Mouse (Mus musculus): ENCODE results near the gene Taf1. TPM values are rescaled to one million over a fixed set of nuclear protein-coding genes. Genes with fewer than 3 reads are reported as not detected.
A peak's percentile ranks its signal among the peaks of the same experiment; 100 is the strongest.
"Not testable (repeated sequence)": the region's sequence is repeated elsewhere in the genome, so short reads cannot be mapped to it uniquely, and the experiment has no call there.

The Taf1 gene
- 21.9 and 26.4 TPM in 2 replicates for polyA plus RNA-seq (2014; fragmentation: Nextera tagmentation; extraction: Ambion mirVana)

DNA sequence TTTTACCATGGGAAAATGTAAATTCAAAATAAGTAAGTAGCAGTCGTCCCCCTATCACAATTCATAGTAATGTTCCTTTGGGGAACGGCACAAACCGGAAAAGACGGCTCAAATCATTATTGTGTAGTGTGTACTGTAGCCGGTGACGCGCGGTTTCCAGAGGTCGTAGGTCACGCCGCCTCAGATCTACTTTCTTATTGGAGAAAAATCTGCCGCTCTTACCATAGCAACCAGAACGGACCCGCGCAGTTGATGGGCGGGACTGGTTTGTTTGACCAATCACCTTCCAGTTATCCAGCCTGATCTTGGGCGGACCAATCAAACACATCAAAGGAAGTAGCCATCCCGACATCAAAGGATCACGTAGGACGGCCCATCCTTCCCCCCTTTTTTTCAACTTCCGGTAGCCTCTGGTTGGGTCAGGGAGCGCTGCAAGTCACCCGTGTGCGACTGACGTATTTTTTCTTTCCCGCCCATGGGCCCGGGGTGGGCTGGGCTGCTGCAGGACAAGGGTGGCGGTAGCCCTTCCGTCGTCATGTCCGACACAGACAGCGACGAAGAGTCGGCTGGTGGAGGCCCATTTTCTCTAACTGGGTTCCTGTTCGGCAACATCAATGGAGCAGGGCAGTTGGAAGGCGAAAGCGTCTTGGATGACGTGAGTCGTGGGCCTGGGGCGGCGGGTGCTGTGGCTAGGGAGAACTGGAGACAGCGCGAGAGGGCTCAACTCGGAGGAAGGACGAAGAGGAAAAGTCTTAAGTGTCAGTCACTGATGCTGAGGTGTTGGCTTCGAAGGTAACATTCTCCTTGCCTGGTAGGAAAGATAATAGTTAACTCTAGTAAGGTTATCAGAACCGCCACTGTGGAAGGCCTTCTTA is at the start of gene Taf1:
Gene Taf1, plus strand, starts transcription at position 388 of the 875 bp plus-strand sequence.
- H3K9ac ChIP-seq (ENCODE audit: low read depth, low read length) = peak within 1 kb of the TSS; percentile 52
- H3K4me1 ChIP-seq (replicated peaks; ENCODE audit: control insufficient read depth, insufficient read depth, low read length) = no peaks in the 10 kb centered on the region
- peak within 1 kb of the TSS; percentile 56 for H3K4me3 ChIP-seq (ENCODE audit: low read depth, low read length)
- WGBS = 17% methylated on average over 45 of the region's 47 CpGs
- H3K27ac ChIP-seq (ENCODE audit: low read depth, low read length) = 0 out of 2 replicates have a peak within 1 kb of the TSS, but pooled peaks have one; percentile 25
- no peaks in the 10 kb centered on the region for H3K9me3 ChIP-seq (ENCODE audit: control insufficient read depth, low read length)
- H3K36me3 ChIP-seq (ENCODE audit: control insufficient read depth, insufficient read depth, low read length) = 0 out of 2 replicates have a peak, but pooled peaks cover 2% of the 10 kb centered on the region
- peak within 1 kb of the TSS; percentile 43 for H3K4me2 ChIP-seq (replicated peaks; ENCODE audit: low read depth, low read length)
- H3K27me3 ChIP-seq (ENCODE audit: control insufficient read depth, insufficient read depth, low read length) = no peaks in the 10 kb centered on the region
- DNase-seq (ENCODE audit: low spot score) (peak; percentile 87), ATAC-seq (ENCODE audit: low FRiP score) (peak; percentile 99)

DNA sequence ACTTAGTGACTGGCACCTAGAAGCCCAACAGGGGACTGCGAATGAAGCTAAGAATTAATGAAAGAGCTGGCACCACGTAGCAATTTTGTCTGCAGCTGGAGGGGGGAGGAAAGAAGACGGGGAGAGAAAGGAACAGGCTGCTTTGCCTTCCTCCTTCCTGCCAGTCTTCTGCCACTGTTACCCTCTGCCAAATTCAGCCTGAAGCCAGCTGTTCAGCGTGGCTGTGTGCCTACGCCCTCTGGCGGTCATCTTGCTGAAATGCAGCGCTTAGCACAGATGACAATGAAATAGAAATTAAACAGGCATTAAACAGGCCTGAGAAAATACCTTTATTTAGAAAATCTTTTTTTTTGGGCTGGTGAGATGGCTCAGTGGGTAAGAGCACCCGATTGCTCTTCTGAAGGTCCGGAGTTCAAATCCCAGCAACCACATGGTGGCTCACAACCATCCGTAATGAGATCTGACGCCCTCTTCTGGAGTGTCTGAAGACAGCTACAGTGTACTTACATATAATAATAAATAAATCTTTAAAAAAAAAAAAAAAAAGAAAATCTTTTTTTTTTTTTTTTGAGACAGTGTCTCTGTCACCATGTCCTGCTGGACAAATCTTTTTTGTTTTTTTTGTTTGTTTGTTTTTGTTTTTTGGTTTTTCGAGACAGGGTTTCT is 45.9 kb upstream of the Taf1 start:
- H3K36me3 ChIP-seq (ENCODE audit: control insufficient read depth, insufficient read depth, low read length); H3K9me3 ChIP-seq (ENCODE audit: control insufficient read depth, low read length); H3K9ac ChIP-seq (ENCODE audit: low read depth, low read length); H3K27ac ChIP-seq (ENCODE audit: low read depth, low read length); H3K4me2 ChIP-seq (replicated peaks; ENCODE audit: low read depth, low read length); H3K4me1 ChIP-seq (replicated peaks; ENCODE audit: control insufficient read depth, insufficient read depth, low read length); ATAC-seq (ENCODE audit: low FRiP score); H3K27me3 ChIP-seq (ENCODE audit: control insufficient read depth, insufficient read depth, low read length); H3K4me3 ChIP-seq (ENCODE audit: low read depth, low read length): not testable (repeated sequence)
- 34% methylated on average over 9 of the region's 12 CpGs for WGBS
- DNase-seq (ENCODE audit: low spot score) = peak; percentile 67

DNA sequence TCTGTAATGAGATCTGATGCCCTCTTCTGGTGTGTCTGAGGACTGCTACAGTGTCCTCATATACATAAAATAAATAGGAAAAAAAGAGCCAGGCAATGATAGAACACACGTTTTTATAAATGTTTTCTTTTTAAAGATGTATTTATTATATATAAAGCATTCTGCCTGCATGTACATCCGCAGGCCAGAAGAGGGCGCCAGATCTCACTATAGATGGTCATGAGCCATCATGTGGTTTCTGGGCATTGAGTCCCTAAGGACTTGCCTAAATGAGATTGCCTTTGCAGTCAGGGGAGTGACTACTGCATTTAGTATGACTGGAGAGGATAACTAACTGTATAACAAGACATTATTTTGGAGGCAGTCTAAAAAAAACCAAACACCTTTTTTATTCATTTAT is 27.9 kb upstream of the Taf1 start:
- DNase-seq (ENCODE audit: low spot score) = peak; percentile 37
- no peak for ATAC-seq (ENCODE audit: low FRiP score)
- H3K9me3 ChIP-seq (ENCODE audit: control insufficient read depth, low read length) = no peaks in the 10 kb centered on the region
- no peaks in the 10 kb centered on the region for H3K4me1 ChIP-seq (replicated peaks; ENCODE audit: control insufficient read depth, insufficient read depth, low read length)
- no peaks in the 10 kb centered on the region for H3K36me3 ChIP-seq (ENCODE audit: control insufficient read depth, insufficient read depth, low read length)
- H3K9ac ChIP-seq (ENCODE audit: low read depth, low read length) = no peak overlapping the region
- no peak overlapping the region for H3K4me3 ChIP-seq (ENCODE audit: low read depth, low read length)
- 11% methylated on average over 3 of the region's 3 CpGs for WGBS
- H3K27me3 ChIP-seq (ENCODE audit: control insufficient read depth, insufficient read depth, low read length) = no peaks in the 10 kb centered on the region
- no peak overlapping the region for H3K4me2 ChIP-seq (replicated peaks; ENCODE audit: low read depth, low read length)
- no peak overlapping the region for H3K27ac ChIP-seq (ENCODE audit: low read depth, low read length)

DNA sequence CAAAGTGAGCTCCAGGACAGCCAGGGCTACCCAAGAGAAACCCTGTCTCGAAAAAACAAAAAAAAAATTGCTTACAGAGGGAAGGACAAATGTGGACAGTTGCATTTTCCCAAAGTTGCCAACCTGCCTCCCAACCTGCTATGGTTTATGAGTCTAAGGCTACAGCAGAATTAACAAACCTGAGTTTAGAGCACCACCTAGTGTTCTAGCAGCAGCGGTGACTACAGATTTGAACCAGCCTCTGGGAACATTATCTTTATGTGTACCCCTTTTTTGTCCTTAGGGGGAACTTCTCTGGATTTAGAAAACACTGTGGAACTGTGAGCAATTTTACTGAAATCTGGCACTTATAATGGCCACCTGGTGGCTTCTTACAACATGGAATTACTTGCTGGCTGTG is 16.8 kb upstream of the Taf1 start:
- Histone ChIP-seq H3K27me3 (ENCODE audit: control insufficient read depth, insufficient read depth, low read length) (no peaks in the 10 kb centered on the region), H3K4me3 (ENCODE audit: low read depth, low read length) (no peak overlapping the region), H3K36me3 (ENCODE audit: control insufficient read depth, insufficient read depth, low read length) (no peaks in the 10 kb centered on the region), H3K9ac (ENCODE audit: low read depth, low read length) (no peak overlapping the region), H3K4me2 (replicated peaks; ENCODE audit: low read depth, low read length) (no peak overlapping the region), H3K4me1 (replicated peaks; ENCODE audit: control insufficient read depth, insufficient read depth, low read length) (no peaks in the 10 kb centered on the region), H3K9me3 (ENCODE audit: control insufficient read depth, low read length) (no peaks in the 10 kb centered on the region), H3K27ac (ENCODE audit: low read depth, low read length) (no peak overlapping the region)
- ATAC-seq (ENCODE audit: low FRiP score) (no peak), DNase-seq (ENCODE audit: low spot score) (peak; percentile 14)
- WGBS = 5% methylated on average over 2 of the region's 2 CpGs

DNA sequence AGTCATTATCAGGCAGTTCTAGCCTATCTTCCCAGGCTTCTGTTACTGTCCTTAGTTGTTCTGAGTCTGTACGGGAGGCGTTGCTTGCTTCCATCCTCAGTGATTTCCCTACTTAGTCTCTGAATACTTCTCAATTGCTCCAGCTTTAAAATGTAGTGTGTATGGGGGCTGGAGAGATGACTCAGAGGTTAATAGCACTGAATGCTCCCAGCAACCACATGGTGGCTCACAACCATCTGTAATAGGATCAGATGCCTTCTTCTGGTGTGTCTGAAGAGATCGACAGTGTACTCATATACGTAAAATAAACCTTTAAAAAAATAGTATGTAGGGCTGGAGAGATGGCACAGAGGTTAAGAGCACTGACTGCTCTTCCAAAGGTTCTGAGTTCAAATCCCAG is 14.5 kb upstream of the Taf1 start:
- no peak overlapping the region for H3K4me3 ChIP-seq (ENCODE audit: low read depth, low read length)
- WGBS = 88% methylated on average over 4 of the region's 4 CpGs
- H3K9ac ChIP-seq (ENCODE audit: low read depth, low read length) = no peak overlapping the region
- no peaks in the 10 kb centered on the region for H3K4me1 ChIP-seq (replicated peaks; ENCODE audit: control insufficient read depth, insufficient read depth, low read length)
- H3K4me2 ChIP-seq (replicated peaks; ENCODE audit: low read depth, low read length) = no peak overlapping the region
- H3K9me3 ChIP-seq (ENCODE audit: control insufficient read depth, low read length) = no peaks in the 10 kb centered on the region
- DNase-seq (ENCODE audit: low spot score) = no peak
- no peaks in the 10 kb centered on the region for H3K27me3 ChIP-seq (ENCODE audit: control insufficient read depth, insufficient read depth, low read length)
- no peak for ATAC-seq (ENCODE audit: low FRiP score)
- no peaks in the 10 kb centered on the region for H3K36me3 ChIP-seq (ENCODE audit: control insufficient read depth, insufficient read depth, low read length)
- no peak overlapping the region for H3K27ac ChIP-seq (ENCODE audit: low read depth, low read length)

DNA sequence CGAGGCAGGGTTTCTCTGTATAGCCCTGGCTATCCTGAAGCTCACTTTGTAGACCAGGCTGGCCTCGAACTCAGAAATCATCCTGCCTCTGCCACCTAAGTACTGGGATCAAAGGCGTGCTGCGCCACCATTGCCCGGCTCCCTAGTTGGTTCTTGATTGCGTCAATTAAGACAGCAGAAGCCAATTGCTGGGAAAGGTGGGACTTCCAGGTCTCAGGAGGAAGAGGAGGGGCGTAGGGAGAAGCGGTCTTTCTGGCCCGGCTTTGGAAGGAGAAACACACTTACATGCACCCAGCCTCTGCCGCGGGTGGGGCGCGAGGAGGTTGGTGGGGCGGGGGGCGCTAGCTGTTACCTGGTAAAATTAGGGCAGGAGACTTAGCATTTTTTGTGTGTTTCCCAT is 10.5 kb upstream of the Taf1 start:
- no peaks in the 10 kb centered on the region for H3K9me3 ChIP-seq (ENCODE audit: control insufficient read depth, low read length)
- no peak overlapping the region for H3K9ac ChIP-seq (ENCODE audit: low read depth, low read length)
- 83% methylated on average over 15 of the region's 15 CpGs for WGBS
- H3K4me2 ChIP-seq (replicated peaks; ENCODE audit: low read depth, low read length) = no peak overlapping the region
- H3K27ac ChIP-seq (ENCODE audit: low read depth, low read length) = no peak overlapping the region
- no peaks in the 10 kb centered on the region for H3K36me3 ChIP-seq (ENCODE audit: control insufficient read depth, insufficient read depth, low read length)
- ATAC-seq (ENCODE audit: low FRiP score) (no peak), DNase-seq (ENCODE audit: low spot score) (no peak)
- no peaks in the 10 kb centered on the region for H3K27me3 ChIP-seq (ENCODE audit: control insufficient read depth, insufficient read depth, low read length)
- no peaks in the 10 kb centered on the region for H3K4me1 ChIP-seq (replicated peaks; ENCODE audit: control insufficient read depth, insufficient read depth, low read length)
- no peak overlapping the region for H3K4me3 ChIP-seq (ENCODE audit: low read depth, low read length)

DNA sequence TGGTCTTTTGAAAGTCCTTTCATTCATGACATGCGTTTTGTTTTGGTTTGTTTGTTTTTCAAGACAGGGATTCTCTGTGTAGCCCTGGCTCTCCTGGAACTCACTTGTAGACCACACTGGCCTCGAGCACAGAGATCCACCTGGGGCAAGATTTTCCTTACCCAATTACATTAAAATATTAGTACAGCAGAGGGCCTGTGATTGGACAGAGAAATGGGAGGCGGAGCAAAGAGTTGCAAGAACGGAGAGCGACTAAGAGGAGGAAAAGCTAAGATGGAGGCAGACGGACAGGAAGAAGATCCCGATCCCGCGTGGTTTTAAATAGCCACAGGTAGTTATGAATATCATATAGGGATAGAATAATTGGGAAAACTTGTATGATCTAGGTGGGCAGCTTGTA is 5.2 kb upstream of the Taf1 start:
- H3K4me1 ChIP-seq (replicated peaks; ENCODE audit: control insufficient read depth, insufficient read depth, low read length) = no peaks in the 10 kb centered on the region
- no peak overlapping the region for H3K4me3 ChIP-seq (ENCODE audit: low read depth, low read length)
- H3K9ac ChIP-seq (ENCODE audit: low read depth, low read length) = no peak overlapping the region
- H3K4me2 ChIP-seq (replicated peaks; ENCODE audit: low read depth, low read length) = no peak overlapping the region
- H3K36me3 ChIP-seq (ENCODE audit: control insufficient read depth, insufficient read depth, low read length) = no peaks in the 10 kb centered on the region
- no peaks in the 10 kb centered on the region for H3K9me3 ChIP-seq (ENCODE audit: control insufficient read depth, low read length)
- no peak overlapping the region for H3K27ac ChIP-seq (ENCODE audit: low read depth, low read length)
- no peaks in the 10 kb centered on the region for H3K27me3 ChIP-seq (ENCODE audit: control insufficient read depth, insufficient read depth, low read length)
- no peak for ATAC-seq (ENCODE audit: low FRiP score)
- no peak for DNase-seq (ENCODE audit: low spot score)
- WGBS = 54% methylated on average over 9 of the region's 9 CpGs

DNA sequence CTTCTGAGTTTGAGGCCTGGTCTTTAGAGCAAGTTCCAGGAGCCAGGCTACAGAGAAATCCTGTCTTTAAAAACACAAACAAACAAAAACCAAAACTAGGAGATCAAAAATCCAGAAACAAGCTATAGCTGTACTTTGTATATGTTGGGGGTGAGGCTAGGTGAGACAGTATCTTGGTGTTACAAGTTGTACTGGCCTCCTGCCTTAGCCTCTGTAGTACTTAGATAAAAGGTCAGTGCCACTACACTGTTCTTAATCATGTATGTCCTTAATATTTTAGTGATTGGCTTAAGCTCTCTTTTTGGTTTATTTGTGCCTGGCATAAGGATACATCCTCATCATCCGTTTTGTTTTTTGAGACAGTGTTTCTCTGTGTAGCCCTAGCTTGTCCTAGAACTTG is 52.9 kb downstream of the Taf1 start:
- H3K4me1 ChIP-seq (replicated peaks; ENCODE audit: control insufficient read depth, insufficient read depth, low read length) = no peaks in the 10 kb centered on the region
- no peak overlapping the region for H3K27ac ChIP-seq (ENCODE audit: low read depth, low read length)
- no peak overlapping the region for H3K4me2 ChIP-seq (replicated peaks; ENCODE audit: low read depth, low read length)
- DNase-seq (ENCODE audit: low spot score) = no peak
- H3K9me3 ChIP-seq (ENCODE audit: control insufficient read depth, low read length) = no peaks in the 10 kb centered on the region
- H3K27me3 ChIP-seq (ENCODE audit: control insufficient read depth, insufficient read depth, low read length) = no peaks in the 10 kb centered on the region
- 79% methylated on average over 1 of the region's 1 CpGs for WGBS
- H3K4me3 ChIP-seq (ENCODE audit: low read depth, low read length) = no peak overlapping the region
- no peak for ATAC-seq (ENCODE audit: low FRiP score)
- H3K36me3 ChIP-seq (ENCODE audit: control insufficient read depth, insufficient read depth, low read length) = no peaks in the 10 kb centered on the region
- H3K9ac ChIP-seq (ENCODE audit: low read depth, low read length) = no peak overlapping the region

DNA sequence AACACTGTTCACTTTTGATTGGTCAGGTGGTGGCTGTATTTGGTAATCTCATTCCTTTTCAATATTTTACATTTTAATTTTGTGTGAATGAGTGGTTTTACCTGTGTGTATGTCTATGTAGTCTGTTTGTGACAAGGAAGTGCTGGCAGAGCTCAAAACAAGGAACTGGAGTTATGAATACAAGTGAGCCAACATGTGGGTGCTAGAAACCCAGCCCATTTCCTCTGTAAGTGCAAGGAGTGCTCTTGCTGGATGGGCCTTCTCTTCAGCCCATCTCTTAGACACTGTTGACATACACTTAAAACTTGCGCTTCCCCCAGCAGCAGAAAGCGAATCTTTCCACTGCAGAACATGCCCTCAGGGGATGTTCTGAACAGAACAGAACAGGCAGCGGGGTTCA is 83.6 kb downstream of the Taf1 start:
- 93% methylated on average over 3 of the region's 3 CpGs for WGBS
- Histone ChIP-seq H3K27me3 (ENCODE audit: control insufficient read depth, insufficient read depth, low read length) (no peaks in the 10 kb centered on the region), H3K4me1 (replicated peaks; ENCODE audit: control insufficient read depth, insufficient read depth, low read length) (no peaks in the 10 kb centered on the region), H3K36me3 (ENCODE audit: control insufficient read depth, insufficient read depth, low read length) (no peaks in the 10 kb centered on the region), H3K9me3 (ENCODE audit: control insufficient read depth, low read length) (no peaks in the 10 kb centered on the region), H3K4me2 (replicated peaks; ENCODE audit: low read depth, low read length) (no peak overlapping the region), H3K4me3 (ENCODE audit: low read depth, low read length) (no peak overlapping the region), H3K27ac (ENCODE audit: low read depth, low read length) (no peak overlapping the region), H3K9ac (ENCODE audit: low read depth, low read length) (no peak overlapping the region)
- ATAC-seq (ENCODE audit: low FRiP score) (no peak), DNase-seq (ENCODE audit: low spot score) (no peak)
